Mouse (Mus musculus) erythroblast, adult 5-6 weeks (primary cell): Measurements from ENCODE around the gene Rasa2. TPM values are rescaled to one million over a fixed set of nuclear protein-coding genes. Genes with fewer than 3 reads are reported as not detected.
"Not testable (repeated sequence)": the region's sequence is repeated elsewhere in the genome, so short reads cannot be mapped to it uniquely, and the experiment has no call there.

Experiments
- ATAC-seq: replicated peaks from 2 replicates; pipeline ENCODE4 v1.8.0; 2016; ENCODE audit warnings: moderate number of reproducible peaks, mild to moderate bottlenecking, moderate TSS enrichment, inconsistent platforms; ENCODE audit not compliant: poor library complexity, low FRiP score, severe bottlenecking
- total RNA-seq, 2 experiments: library from RNA; stranded (forward) in 1 of 2; stranded (reverse) in 1 of 2; fragments of 150-400 nt in 1 of 2; fragments of 200-764, 138-1000 nt in 1 of 2; gene quantifications; 2 replicates each; pipeline versions ENCODE4 v1.2.3 to v1.2.4; 2015 to 2017; ENCODE audit warnings: low replicate concordance in 2 of 2

Gene Rasa2
- total RNA-seq, 2 experiments from 2014 or later = 6.3 to 13.3 TPM

GRCm38 (mm10) chr9:96644002-96644401, 12.6 kb upstream of the Rasa2 start:
- ATAC-seq = not testable (repeated sequence)

- ATAC-seq = no peak
Measured at GRCm38 (mm10) chr9:96639451-96639850, 8.0 kb upstream of the Rasa2 start.

GRCm38 (mm10) chr9:96638508-96638907, 7.1 kb upstream of the Rasa2 start:
- ATAC-seq = no peak

DNA sequence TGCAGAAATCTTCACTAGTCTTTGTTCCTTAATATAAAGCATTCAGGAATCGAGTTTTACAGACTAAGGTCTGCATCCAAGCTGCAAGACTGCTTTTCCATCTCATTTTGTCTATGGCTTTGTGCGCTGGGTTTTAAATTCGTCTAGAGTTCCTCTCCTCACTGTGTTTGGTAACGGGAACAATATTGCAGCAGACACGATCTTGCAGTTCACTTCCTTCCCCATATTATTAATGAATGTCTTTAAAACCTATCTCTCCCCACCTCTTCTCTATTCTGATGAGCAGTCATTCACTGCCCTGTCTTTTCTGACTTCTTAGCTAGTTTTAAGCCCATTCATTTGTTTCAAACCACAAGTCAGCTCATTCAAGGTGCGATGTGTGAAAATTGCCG, 5.7 kb upstream of the Rasa2 start:
- no peak for ATAC-seq

DNA sequence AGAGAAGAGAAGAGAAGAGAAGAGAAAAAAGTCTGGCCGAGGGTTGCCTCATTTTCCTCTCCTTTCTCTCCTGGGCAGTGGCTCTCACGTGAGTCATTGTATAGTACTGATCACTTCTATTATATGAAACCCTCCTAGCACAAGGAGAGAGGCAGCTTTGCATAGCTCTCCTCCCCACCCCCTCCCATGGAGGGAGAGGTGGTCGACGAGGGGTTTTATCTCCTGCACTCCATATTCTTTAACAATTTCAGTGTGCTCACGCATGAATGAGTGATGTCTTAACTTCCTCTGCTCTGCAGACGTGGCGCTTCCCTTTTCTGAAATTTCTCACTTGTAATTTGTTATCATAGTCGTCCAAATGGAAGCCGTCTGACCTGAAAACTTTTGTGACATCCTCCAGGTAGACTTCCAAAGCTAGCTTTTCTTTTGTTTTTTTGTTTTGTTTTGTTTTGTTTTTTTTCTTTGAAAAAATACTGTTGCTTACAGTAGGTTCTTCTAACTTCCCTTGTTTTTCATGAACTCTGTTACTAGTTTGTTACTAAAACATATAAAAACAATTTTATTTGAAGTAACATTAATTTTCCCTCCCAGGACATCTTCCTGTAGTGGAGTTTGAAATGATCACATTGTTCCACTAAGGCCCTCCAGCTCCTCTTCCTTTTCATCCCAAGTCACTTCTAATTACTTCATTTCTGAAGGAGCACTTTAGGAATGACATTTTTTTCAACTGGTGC, 5.2 kb upstream of the Rasa2 start:
- no peak for ATAC-seq

DNA sequence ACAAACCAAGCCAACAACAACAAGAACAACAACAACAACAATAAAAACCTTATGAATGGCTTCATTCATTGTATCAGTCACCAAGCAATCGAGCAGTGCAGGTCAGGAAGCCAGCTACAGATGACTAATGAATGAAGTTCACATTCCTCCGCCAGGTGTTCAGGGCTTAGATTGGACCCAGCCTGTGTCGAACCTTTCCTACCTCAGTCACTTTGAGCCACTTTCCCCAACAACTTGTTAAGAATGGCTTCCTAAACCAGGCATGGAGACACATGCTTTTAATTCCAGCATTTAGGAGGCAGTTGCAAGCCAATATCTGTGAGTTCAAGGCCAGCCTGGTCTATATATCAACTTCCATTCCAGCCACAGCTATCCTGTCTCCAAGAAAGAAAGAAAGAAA, 4.5 kb upstream of the Rasa2 start:
- ATAC-seq = no peak

- ATAC-seq = no peak
Measured at GRCm38 (mm10) chr9:96635176-96635575, 3.8 kb upstream of the Rasa2 start.

DNA sequence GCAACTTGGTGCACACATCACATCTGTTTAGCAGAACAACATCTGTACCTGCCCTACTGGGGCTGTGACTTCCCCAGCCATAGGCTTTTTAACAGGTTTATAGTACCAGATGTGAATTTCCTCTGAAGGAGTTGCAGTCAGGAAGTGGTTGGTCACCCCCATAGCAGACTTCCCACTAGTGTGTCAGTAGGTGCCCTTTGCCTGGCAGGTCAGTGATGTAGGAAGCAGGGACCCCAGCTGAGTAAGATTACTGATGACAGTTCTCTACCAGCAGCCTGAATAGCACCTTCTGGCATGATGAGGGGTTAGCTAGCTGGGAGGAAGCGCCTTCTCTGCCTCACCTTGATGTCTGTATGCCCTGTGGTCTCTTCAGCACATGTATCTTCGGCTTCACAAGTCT, 2.4 kb upstream of the Rasa2 start:
- ATAC-seq = no peak

GRCm38 (mm10) chr9:96632756-96633155, 1.3 kb upstream of the Rasa2 start:
- ATAC-seq = no peak

DNA sequence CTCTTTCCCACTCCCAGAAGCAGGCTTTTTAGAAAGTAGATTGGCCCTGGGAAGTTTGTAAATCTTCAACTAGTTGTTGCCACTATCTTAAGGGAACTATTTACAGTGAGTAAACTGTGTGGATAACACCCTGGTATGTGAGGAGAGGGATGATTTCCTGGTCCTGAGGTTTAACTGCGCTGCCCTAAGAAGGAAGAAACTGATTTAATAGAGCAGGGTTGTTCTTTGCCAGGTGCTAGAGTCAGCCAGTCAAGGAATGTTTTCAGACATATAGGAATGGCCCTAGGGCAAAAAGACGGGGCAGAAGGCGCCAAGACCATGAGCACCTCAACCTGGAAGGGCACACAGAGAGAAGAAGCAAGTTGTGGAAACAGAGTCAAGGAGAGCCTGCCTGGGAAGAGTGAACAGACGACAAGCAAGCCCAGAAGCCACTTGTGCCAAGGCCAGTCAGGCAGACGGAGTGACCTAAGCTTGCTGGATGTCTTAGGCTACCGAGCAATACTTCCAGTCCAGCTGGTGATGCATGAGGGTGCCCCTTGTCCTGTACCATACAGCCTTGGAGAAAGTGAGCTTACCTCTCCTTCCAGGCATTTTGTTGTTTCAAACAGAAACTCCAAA, 765 bp upstream of the Rasa2 start:
- ATAC-seq = no peak

DNA sequence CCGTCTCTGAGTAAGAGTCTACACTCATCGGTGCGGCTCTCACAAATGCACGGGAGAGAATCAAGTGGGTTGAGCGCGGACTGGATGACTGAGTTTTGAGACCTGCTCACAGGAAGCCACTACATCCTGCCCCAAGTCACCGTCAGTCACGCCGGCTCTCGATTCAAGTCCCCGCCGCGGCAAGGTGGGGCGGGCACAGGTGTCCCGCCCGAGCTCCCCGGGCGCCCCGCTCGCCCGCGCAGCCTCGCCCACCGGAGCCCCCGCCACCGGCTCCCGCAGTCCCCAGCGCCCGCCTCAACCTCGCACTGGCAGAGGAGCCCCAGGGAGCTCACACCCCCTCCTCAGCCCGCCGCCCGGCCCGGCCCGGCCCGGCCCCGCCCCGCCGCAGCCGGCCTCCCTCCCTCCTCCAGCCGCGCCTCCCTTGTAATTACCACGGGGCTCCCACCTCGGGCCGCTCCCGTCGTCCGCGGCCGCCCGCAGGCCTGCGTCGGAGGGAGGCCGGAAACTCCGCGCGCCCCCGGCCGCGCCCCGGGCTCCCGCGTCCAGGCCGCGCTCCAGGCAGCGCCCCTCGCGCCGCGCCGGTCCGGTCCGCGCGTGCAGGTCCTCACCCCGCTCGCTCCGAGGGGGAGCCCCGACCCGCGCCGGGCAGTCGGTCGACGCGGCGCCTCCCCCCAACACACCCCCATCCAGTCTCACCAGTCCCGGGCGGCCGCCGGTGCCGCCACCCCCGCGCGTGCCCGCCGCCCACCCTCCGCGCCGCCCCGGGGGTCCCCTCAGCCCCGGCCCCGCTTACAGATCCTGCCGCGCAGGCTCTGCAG, 637 bp downstream of the Rasa2 start:
- ATAC-seq = no peak

DNA sequence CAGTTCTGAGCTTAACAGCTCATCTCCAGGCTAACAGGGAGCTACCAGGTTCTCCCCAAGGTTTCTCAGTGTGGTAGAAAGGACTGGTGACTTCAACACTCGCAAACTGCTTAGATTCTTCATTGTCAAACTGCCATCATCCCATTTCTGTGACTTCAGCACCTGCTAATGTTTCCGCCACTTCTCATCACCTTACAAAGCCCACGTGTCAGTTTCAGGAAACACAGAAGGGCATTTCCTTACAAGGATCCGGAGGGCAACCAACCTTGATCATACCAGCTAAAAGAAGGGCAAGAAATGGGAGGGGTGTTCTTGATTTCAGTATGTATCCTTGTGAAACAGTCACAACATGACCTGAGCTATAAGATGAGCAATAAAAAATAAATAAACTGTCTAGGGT, 2.3 kb downstream of the Rasa2 start:
- ATAC-seq = no peak

DNA sequence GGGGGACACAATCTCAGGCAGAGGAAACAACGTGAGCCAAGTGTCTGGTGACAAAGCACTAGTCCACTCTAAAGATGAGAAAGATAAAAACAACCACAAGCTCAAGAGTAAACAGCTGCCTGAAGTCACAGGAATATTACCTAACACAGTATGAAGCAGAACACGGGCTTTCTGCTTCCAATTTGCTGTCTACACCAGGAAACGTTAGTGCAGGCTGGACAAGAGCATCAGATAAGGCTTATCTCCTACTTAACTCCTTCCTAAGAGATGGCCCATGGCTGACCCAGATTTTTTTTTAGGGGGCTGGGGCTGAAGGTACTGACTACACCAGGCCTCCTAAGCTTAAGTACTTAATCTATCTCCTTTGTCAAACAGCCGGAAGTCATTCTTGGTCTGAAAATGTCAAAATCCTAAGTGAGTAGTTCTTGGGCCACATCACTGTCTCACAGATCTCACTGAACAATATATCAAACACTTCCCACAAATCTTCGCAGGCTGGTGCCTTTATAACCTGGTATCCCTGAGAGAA, 3.8 kb downstream of the Rasa2 start:
- ATAC-seq = no peak

DNA sequence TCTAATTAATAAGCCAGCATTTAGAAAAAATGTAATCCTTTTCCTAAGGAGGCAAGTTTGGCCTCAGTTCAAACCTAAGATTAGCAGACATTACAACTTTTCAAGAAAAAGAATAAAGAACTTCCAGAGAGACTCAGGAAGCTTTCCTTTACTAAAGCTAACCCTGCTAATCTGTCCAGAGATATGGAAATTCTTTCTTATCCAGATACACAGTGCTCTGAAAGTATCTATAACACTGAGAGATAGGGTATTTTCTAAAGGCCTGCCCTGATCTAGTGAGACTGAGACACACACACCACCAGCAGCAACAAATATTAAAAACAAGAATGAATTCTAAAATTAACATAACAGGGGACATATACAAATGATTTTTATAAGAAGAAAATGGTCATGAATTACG, 4.4 kb downstream of the Rasa2 start:
- ATAC-seq = no peak

DNA sequence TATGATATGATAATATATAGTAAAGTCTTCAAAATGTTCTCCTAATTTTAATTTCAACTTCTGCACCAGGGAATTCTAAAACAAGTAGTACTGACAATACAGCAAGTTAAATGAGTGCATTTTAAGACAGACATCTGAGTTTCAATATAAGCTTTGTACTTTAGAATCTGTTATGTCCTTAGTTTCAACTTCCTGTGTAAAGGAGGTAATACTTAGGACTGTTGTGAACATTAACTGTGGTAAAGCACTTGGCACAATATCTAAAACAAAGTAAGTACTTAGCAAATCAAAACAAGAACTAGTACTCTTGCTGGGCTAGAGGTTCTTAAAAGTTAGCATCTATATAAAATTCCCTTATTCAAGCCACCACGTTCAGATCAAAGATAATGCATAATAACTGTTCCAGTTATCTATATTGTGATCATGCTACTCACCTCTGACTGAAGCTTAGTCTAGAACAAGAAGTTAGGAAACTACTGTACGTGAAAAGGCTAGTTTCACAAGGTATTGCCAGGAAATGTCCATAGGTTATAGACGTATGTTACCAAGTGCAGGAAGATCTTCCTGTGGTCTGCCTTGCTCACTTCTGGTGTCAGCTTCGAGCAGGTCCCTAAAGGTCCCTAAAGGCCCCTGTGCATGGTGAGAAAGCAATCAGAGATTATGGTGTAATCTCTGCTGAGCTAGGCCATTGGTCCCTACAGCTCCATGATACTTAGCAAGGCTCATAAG, 12.8 kb downstream of the Rasa2 start:
- no peak for ATAC-seq

DNA sequence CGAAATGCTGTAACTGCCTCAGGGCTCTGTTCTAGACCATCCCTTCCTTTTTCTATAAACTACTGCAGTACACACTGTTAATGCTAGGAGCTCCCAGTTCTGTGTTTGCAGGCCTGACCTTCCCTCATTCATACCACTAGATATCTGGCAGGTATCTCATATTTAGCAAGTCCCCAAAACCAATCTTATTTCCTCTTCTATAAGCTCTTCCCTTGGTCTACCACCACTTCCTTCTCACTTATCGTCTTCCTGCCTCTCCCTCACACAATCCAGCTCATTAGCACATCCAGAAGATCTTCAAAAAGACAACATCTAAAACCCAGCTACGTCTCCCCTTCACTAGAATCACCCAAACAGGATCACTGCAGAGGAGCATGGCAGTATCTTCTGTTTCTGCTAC, 19.1 kb downstream of the Rasa2 start:
- ATAC-seq = no peak

DNA sequence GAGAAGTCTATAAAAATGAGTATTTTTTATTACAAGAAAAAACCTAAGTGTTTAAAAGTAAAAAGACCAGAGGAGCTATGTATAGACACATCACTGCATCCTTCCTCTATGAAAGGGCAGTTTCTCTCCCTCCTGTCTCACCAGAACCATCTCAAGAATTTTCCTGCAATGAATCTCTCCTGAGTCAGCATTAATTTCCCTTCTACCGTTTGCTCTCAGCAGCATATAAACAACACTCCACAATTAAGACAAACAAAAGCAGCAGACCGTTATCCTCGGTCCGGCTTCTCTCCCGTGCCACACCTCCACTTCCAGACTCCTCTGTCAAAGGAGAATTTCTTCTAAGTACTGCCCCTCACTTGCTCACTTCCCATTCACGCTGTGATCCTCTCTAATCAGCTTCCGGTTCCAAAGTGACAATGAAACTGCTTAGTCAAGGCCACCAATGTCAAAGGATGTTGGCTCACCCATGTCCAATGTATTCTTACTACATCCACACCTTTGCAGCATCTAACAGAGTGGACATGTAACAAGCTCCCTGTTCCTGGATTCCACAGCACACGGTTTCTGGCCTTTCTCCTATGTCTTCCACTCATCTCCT, 19.6 kb downstream of the Rasa2 start:
- no peak for ATAC-seq

- no peak for ATAC-seq
Measured at GRCm38 (mm10) chr9:96610813-96611212, 20.6 kb downstream of the Rasa2 start.

GRCm38 (mm10) chr9:96603416-96603815, 28.0 kb downstream of the Rasa2 start:
- ATAC-seq = no peak

DNA sequence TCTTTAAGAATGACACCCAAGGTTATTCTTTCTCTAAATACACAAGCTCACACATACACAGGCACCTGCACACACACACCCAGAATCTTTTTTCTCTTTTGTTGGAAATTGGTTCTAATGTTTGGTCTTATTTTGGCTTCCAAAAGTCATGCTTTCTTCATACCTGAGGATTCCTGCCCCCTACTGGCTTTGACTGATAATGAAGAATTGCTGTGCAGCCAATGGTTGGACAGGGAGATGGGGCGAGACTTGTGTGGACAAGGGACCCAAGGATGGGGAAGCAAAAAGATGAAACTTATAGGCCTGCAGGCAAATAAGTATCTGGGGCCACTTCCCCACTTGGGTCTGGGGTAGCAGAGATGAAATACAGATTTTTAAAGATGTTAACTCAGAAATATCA, 33.5 kb downstream of the Rasa2 start:
- no peak for ATAC-seq
